Mouse (Mus musculus): ENCODE measurements around the gene Apbb2.

DNA sequence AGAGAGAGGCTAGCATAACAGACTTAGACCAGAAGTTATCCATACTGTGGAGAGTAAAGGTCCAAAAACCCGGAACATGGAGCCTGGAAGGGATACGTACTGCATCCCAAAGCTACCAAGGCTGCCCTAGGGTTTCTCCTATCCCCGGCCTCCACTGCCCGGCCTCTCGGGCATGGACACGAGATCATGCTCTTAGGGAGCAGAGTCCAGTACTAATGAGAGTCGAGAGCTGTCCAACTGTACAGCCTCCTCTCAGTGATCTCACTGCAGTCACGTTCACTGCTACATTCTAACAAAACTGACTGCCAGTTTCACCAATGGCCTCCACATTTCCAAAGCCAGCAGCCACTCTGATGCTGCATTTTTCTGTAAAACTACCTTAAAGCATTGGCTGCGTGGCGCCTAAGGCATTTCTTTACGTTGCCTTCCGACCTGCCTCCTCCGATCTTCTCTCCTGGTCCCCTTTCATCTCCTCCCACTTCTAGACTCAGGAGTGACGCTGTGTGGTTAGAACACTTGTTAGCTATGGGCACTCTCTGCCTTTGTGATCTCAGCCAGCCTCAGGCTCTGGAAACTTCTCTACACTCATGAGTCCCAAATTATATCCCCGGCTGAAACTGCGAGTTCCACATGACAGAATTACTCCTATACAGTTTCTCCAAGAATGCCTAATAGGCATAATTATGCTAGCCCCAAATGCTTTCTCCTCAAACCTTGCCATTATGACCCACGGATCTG lies 36.1 kb downstream of the Apbb2 start:
- TF ChIP-seq CTCF (IDR thresholded peaks at IDR 0.05): no peak
- TF ChIP-seq POLR2A (IDR thresholded peaks at IDR 0.05; ENCODE audit: insufficient read depth, low read depth, low read length): no peak
